8 mouse cellular contexts compared by ENCODE assay signal in genomic region chr8:84725941-84726259, GRCm38 (mm10). TPM values are rescaled to one million over a fixed set of nuclear protein-coding genes. Genes with fewer than 3 reads are reported as not detected.
DNase-seq lines count a peak whose midpoint lies in the region; ATAC-seq and TF ChIP-seq lines count a peak whose summit lies in the region.

No protein-coding gene starts in this region.

- H3K79me2 ChIP-seq in liver, adult 2 months (ENCODE audit: control insufficient read depth, insufficient read depth, low read length): no peaks in the 10 kb centered on the region

- H3K36me3 ChIP-seq in midbrain, embryonic 10.5 days: no peaks in the 10 kb centered on the region
- no peaks in the 10 kb centered on the region for H3K36me3 ChIP-seq in midbrain, embryonic 16.5 days (ENCODE audit: control insufficient read depth, insufficient read depth, low read length)
- peaks cover 56% of the 10 kb centered on the region for H3K36me3 ChIP-seq in embryonic facial prominence, embryonic 14.5 days (ENCODE audit: control insufficient read depth, insufficient read depth, low read length)
- H3K36me3 ChIP-seq in hindbrain, embryonic 11.5 days (ENCODE audit: control insufficient read depth, insufficient read depth, low read length): no peaks in the 10 kb centered on the region
- H3K36me3 ChIP-seq in liver, adult 2 months (ENCODE audit: control insufficient read depth, insufficient read depth, low read length): peaks cover 1% of the 10 kb centered on the region; the same call in 1 of the 2 replicates
- H3K36me3 ChIP-seq in neural tube, embryonic 15.5 days: no peaks in the 10 kb centered on the region

- peaks cover 100% of the 10 kb centered on the region for H3K27me3 ChIP-seq in midbrain, embryonic 10.5 days (ENCODE audit: low read depth, poor library complexity, severe bottlenecking)
- no peaks in the 10 kb centered on the region for H3K27me3 ChIP-seq in midbrain, embryonic 16.5 days (ENCODE audit: control insufficient read depth, insufficient read depth, low read depth, low read length)
- H3K27me3 ChIP-seq in embryonic facial prominence, embryonic 14.5 days (replicated peaks; ENCODE audit: control insufficient read depth, insufficient read depth, low read length): no peaks in the 10 kb centered on the region
- H3K27me3 ChIP-seq in hindbrain, embryonic 11.5 days (ENCODE audit: control insufficient read depth, insufficient read depth, low read length): peaks cover 28% of the 10 kb centered on the region
- H3K27me3 ChIP-seq in liver, adult 2 months (ENCODE audit: control insufficient read depth, insufficient read depth, low read length): no peaks in the 10 kb centered on the region
- H3K27me3 ChIP-seq in neural tube, embryonic 15.5 days (replicated peaks): 0 out of 2 replicates have a peak, but pooled peaks cover 2% of the 10 kb centered on the region

- H3K4me2 ChIP-seq in midbrain, embryonic 16.5 days (ENCODE audit: low read length): no peak overlapping the region
- H3K4me2 ChIP-seq in embryonic facial prominence, embryonic 14.5 days (ENCODE audit: low read depth, low read length): no peak overlapping the region
- H3K4me2 ChIP-seq in hindbrain, embryonic 11.5 days (replicated peaks; ENCODE audit: low read depth, low read length): no peak overlapping the region
- H3K4me2 ChIP-seq in neural tube, embryonic 15.5 days: 0 out of 2 replicates have a peak overlapping the region, but pooled peaks have one; percentile 1

- intact Hi-C loops in left cerebral cortex, postnatal 4 days (cut with DNase I): no loop called here

- no peak for ATAC-seq in midbrain, embryonic 16.5 days
- ATAC-seq in embryonic facial prominence, embryonic 14.5 days (ENCODE audit: low read depth): no peak
- ATAC-seq in hindbrain, embryonic 11.5 days (ENCODE audit: low FRiP score): no peak
- ATAC-seq in neural tube, embryonic 15.5 days (ENCODE audit: low FRiP score): no peak

- DNase-seq in midbrain, embryonic 10.5 days (ENCODE audit: low spot score): no peak
- peak; percentile 66 for DNase-seq in embryonic facial prominence, embryonic 14.5 days (ENCODE audit: low spot score)
- DNase-seq in hindbrain, embryonic 11.5 days (ENCODE audit: low spot score): peak; percentile 8
- DNase-seq in liver, adult 2 months (ENCODE audit: extremely low read depth, low read depth, low spot score): peak; percentile 88
- no peak for DNase-seq in adrenal gland, adult 8-10 months
- DNase-seq in left cerebral cortex, postnatal 4 days: no peak

- H3K9ac ChIP-seq in midbrain, embryonic 16.5 days (ENCODE audit: low read depth, low read length): no peak overlapping the region
- H3K9ac ChIP-seq in embryonic facial prominence, embryonic 14.5 days (ENCODE audit: low read depth, low read length): peak overlapping the region; percentile 14; the same call in 1 of the 2 replicates
- H3K9ac ChIP-seq in hindbrain, embryonic 11.5 days (ENCODE audit: low read depth, low read length): no peak overlapping the region
- H3K9ac ChIP-seq in liver, adult 2 months (ENCODE audit: low read depth, low read length): peak overlapping the region; percentile 55
- no peak overlapping the region for H3K9ac ChIP-seq in neural tube, embryonic 15.5 days (replicated peaks)

- peak; percentile 39 for TF ChIP-seq CTCF in liver, adult 2 months (IDR thresholded peaks at IDR 0.05; ENCODE audit: low read depth, low read length)

- peaks cover 62% of the 10 kb centered on the region for H3K4me1 ChIP-seq in midbrain, embryonic 10.5 days
- peaks cover 28% of the 10 kb centered on the region for H3K4me1 ChIP-seq in midbrain, embryonic 16.5 days (ENCODE audit: control insufficient read depth, insufficient read depth, low read length)
- H3K4me1 ChIP-seq in embryonic facial prominence, embryonic 14.5 days (ENCODE audit: control insufficient read depth, insufficient read depth, low read length): peaks cover 56% of the 10 kb centered on the region
- H3K4me1 ChIP-seq in hindbrain, embryonic 11.5 days (replicated peaks; ENCODE audit: control insufficient read depth, insufficient read depth, low read length): peaks cover 20% of the 10 kb centered on the region
- peaks cover 42% of the 10 kb centered on the region for H3K4me1 ChIP-seq in liver, adult 2 months (ENCODE audit: control insufficient read depth, insufficient read depth, low read length)
- H3K4me1 ChIP-seq in neural tube, embryonic 15.5 days: peaks cover 74% of the 10 kb centered on the region

- no peak overlapping the region for H3K4me3 ChIP-seq in midbrain, embryonic 10.5 days
- no peak overlapping the region for H3K4me3 ChIP-seq in midbrain, embryonic 16.5 days (ENCODE audit: low read depth, low read length)
- no peak overlapping the region for H3K4me3 ChIP-seq in embryonic facial prominence, embryonic 14.5 days (ENCODE audit: low read depth, low read length)
- no peak overlapping the region for H3K4me3 ChIP-seq in hindbrain, embryonic 11.5 days (ENCODE audit: low read depth, low read length)
- H3K4me3 ChIP-seq in liver, adult 2 months (ENCODE audit: insufficient read depth, low read depth, low read length): no peak overlapping the region
- no peak overlapping the region for H3K4me3 ChIP-seq in neural tube, embryonic 15.5 days (replicated peaks)

- peak overlapping the region; percentile 60; the same call in 1 of the 2 replicates for H3K27ac ChIP-seq in midbrain, embryonic 10.5 days (replicated peaks)
- no peak overlapping the region; the same call in 1 of the 2 replicates for H3K27ac ChIP-seq in midbrain, embryonic 16.5 days (ENCODE audit: low read length)
- peak overlapping the region; percentile 77 for H3K27ac ChIP-seq in embryonic facial prominence, embryonic 14.5 days (replicated peaks; ENCODE audit: low read depth, low read length)
- H3K27ac ChIP-seq in hindbrain, embryonic 11.5 days (ENCODE audit: low read depth, low read length): 0 out of 2 replicates have a peak overlapping the region, but pooled peaks have one; percentile 2
- H3K27ac ChIP-seq in liver, adult 2 months (replicated peaks; ENCODE audit: insufficient read depth, low read depth, low read length): peak overlapping the region; percentile 91
- peak overlapping the region; percentile 80 for H3K27ac ChIP-seq in neural tube, embryonic 15.5 days (replicated peaks)

- 17% methylated on average over 3 of the region's 3 CpGs for WGBS in midbrain, embryonic 10.5 days
- WGBS in midbrain, embryonic 16.5 days: 18% methylated on average over 3 of the region's 3 CpGs
- WGBS in embryonic facial prominence, embryonic 14.5 days: 22% methylated on average over 3 of the region's 3 CpGs
- WGBS in hindbrain, embryonic 11.5 days: 23% methylated on average over 3 of the region's 3 CpGs
- 9% methylated on average over 3 of the region's 3 CpGs for WGBS in liver, adult 2 months
- WGBS in neural tube, embryonic 15.5 days: 24% methylated on average over 3 of the region's 3 CpGs

- H3K9me3 ChIP-seq in midbrain, embryonic 10.5 days (replicated peaks): no peaks in the 10 kb centered on the region
- no peaks in the 10 kb centered on the region for H3K9me3 ChIP-seq in midbrain, embryonic 16.5 days (replicated peaks; ENCODE audit: control insufficient read depth, low read length, poor library complexity, severe bottlenecking)
- H3K9me3 ChIP-seq in embryonic facial prominence, embryonic 14.5 days (ENCODE audit: control insufficient read depth, low read length): no peaks in the 10 kb centered on the region
- H3K9me3 ChIP-seq in hindbrain, embryonic 11.5 days (ENCODE audit: control insufficient read depth, low read length): no peaks in the 10 kb centered on the region
- no peaks in the 10 kb centered on the region for H3K9me3 ChIP-seq in neural tube, embryonic 15.5 days (replicated peaks)

- no peak for TF ChIP-seq POLR2A in liver, adult 2 months (IDR thresholded peaks at IDR 0.05; ENCODE audit: extremely low read depth, insufficient read depth, low read length)

RNA-seq across cellular contexts. Expression of gene G430095P16Rik, which starts 3.1 kb away (rescaled TPM):
- polyA plus RNA-seq in midbrain, embryonic 10.5 days (2016; fragmentation: Nextera tagmentation; extraction: Ambion mirVana): 1.1 and 1.4 TPM in 2 replicates
- polyA plus RNA-seq in midbrain, embryonic 16.5 days (2015; fragmentation: Nextera tagmentation; extraction: Ambion mirVana): 0.80 and 1.1 TPM in 2 replicates
- 2.0 and 2.7 TPM in 2 replicates for polyA plus RNA-seq in embryonic facial prominence, embryonic 14.5 days (2014; fragmentation: Nextera tagmentation; extraction: Ambion mirVana)
- 2.3 and 2.9 TPM in 2 replicates for polyA plus RNA-seq in hindbrain, embryonic 11.5 days (2014; fragmentation: Nextera tagmentation; extraction: Ambion mirVana)
- total RNA-seq in liver, adult 2 months (2014; rRNA removed): not detected in 2 replicates
- 0.19 TPM in 1 of 2 replicates, not detected in the other for polyA plus RNA-seq in liver, adult 2 months (2012; rRNA removed)
- 1.4 and 1.8 TPM in 2 replicates for polyA plus RNA-seq in neural tube, embryonic 15.5 days (2015; fragmentation: Nextera tagmentation; extraction: Ambion mirVana)
- under 1 TPM in 2 of 4 experiments, not detected in 2; 0.52 to 0.73 TPM for total RNA-seq in adrenal gland, adult 8-10 months (2022)
- not detected for total RNA-seq in left cerebral cortex, postnatal 4 days (2021)

RNA-seq across cellular contexts. Expression of gene Lyl1, which starts 24.6 kb away (rescaled TPM):
- polyA plus RNA-seq in midbrain, embryonic 10.5 days (2016; fragmentation: Nextera tagmentation; extraction: Ambion mirVana): 4.8 and 5.8 TPM in 2 replicates
- 2.2 and 3.1 TPM in 2 replicates for polyA plus RNA-seq in midbrain, embryonic 16.5 days (2015; fragmentation: Nextera tagmentation; extraction: Ambion mirVana)
- 5.8 and 6.8 TPM in 2 replicates for polyA plus RNA-seq in embryonic facial prominence, embryonic 14.5 days (2014; fragmentation: Nextera tagmentation; extraction: Ambion mirVana)
- 5.3 and 5.4 TPM in 2 replicates for polyA plus RNA-seq in hindbrain, embryonic 11.5 days (2014; fragmentation: Nextera tagmentation; extraction: Ambion mirVana)
- total RNA-seq in liver, adult 2 months (2014; rRNA removed): 0.18 and 0.47 TPM in 2 replicates
- 0.71 and 1.3 TPM in 2 replicates for polyA plus RNA-seq in liver, adult 2 months (2012; rRNA removed)
- polyA plus RNA-seq in neural tube, embryonic 15.5 days (2015; fragmentation: Nextera tagmentation; extraction: Ambion mirVana): 3.1 and 6.1 TPM in 2 replicates
- total RNA-seq in adrenal gland, adult 8-10 months (2022): 1 to 10 TPM; 3.1 to 5.6 (median 4.2) TPM
- total RNA-seq in left cerebral cortex, postnatal 4 days (2021): 1 to 10 TPM; 3.0 to 3.3 TPM

RNA-seq across cellular contexts. Expression of gene Nacc1, which starts 38.2 kb away (rescaled TPM):
- 24.8 and 26.3 TPM in 2 replicates for polyA plus RNA-seq in midbrain, embryonic 10.5 days (2016; fragmentation: Nextera tagmentation; extraction: Ambion mirVana)
- 13.0 and 14.2 TPM in 2 replicates for polyA plus RNA-seq in midbrain, embryonic 16.5 days (2015; fragmentation: Nextera tagmentation; extraction: Ambion mirVana)
- polyA plus RNA-seq in embryonic facial prominence, embryonic 14.5 days (2014; fragmentation: Nextera tagmentation; extraction: Ambion mirVana): 19.7 and 20.1 TPM in 2 replicates
- 19.7 and 20.5 TPM in 2 replicates for polyA plus RNA-seq in hindbrain, embryonic 11.5 days (2014; fragmentation: Nextera tagmentation; extraction: Ambion mirVana)
- 5.3 and 8.0 TPM in 2 replicates for total RNA-seq in liver, adult 2 months (2014; rRNA removed)
- 31.0 and 32.6 TPM in 2 replicates for polyA plus RNA-seq in liver, adult 2 months (2012; rRNA removed)
- polyA plus RNA-seq in neural tube, embryonic 15.5 days (2015; fragmentation: Nextera tagmentation; extraction: Ambion mirVana): 12.3 and 14.1 TPM in 2 replicates
- total RNA-seq in adrenal gland, adult 8-10 months (2022): 10 to 100 TPM; 81.0 to 86.9 (median 83.7) TPM
- 10 to 100 TPM; 68.4 to 72.1 TPM for total RNA-seq in left cerebral cortex, postnatal 4 days (2021)

RNA-seq across cellular contexts. Expression of gene Trmt1, which starts 39.8 kb away (rescaled TPM):
- 56.4 and 58.1 TPM in 2 replicates for polyA plus RNA-seq in midbrain, embryonic 10.5 days (2016; fragmentation: Nextera tagmentation; extraction: Ambion mirVana)
- 59.0 and 68.1 TPM in 2 replicates for polyA plus RNA-seq in midbrain, embryonic 16.5 days (2015; fragmentation: Nextera tagmentation; extraction: Ambion mirVana)
- 55.8 and 73.2 TPM in 2 replicates for polyA plus RNA-seq in embryonic facial prominence, embryonic 14.5 days (2014; fragmentation: Nextera tagmentation; extraction: Ambion mirVana)
- 47.9 and 51.1 TPM in 2 replicates for polyA plus RNA-seq in hindbrain, embryonic 11.5 days (2014; fragmentation: Nextera tagmentation; extraction: Ambion mirVana)
- 20.7 and 27.3 TPM in 2 replicates for total RNA-seq in liver, adult 2 months (2014; rRNA removed)
- 44.6 and 58.6 TPM in 2 replicates for polyA plus RNA-seq in liver, adult 2 months (2012; rRNA removed)
- polyA plus RNA-seq in neural tube, embryonic 15.5 days (2015; fragmentation: Nextera tagmentation; extraction: Ambion mirVana): 66.7 and 75.1 TPM in 2 replicates
- 100 to 1,000 TPM in 2 of 4 experiments, 10 to 100 TPM in 2; 75.4 to 109 (median 88.5) TPM for total RNA-seq in adrenal gland, adult 8-10 months (2022)
- total RNA-seq in left cerebral cortex, postnatal 4 days (2021): 100 to 1,000 TPM; 110 to 112 TPM

Comparison
In these comparisons a context has a peak if more than half of its experiments do, and no peak if none do; other contexts are left out.
1. DNase-seq: peak in embryonic facial prominence, embryonic 14.5 days (single experiment), hindbrain, embryonic 11.5 days (single experiment) and liver, adult 2 months (single experiment); none in midbrain, embryonic 10.5 days (single experiment), adrenal gland, adult 8-10 months (single experiment) and left cerebral cortex, postnatal 4 days (single experiment).
2. H3K9ac ChIP-seq: peak in embryonic facial prominence, embryonic 14.5 days (single experiment) and liver, adult 2 months (single experiment); none in midbrain, embryonic 16.5 days (single experiment), hindbrain, embryonic 11.5 days (single experiment) and neural tube, embryonic 15.5 days (single experiment).